Mouse (Mus musculus) lung, embryonic 15.5 days (tissue): ENCODE results near the gene Ccdc170. TPM values are rescaled to one million over a fixed set of nuclear protein-coding genes. Genes with fewer than 3 reads are reported as not detected.
"Not testable (repeated sequence)": the region's sequence is repeated elsewhere in the genome, so short reads cannot be mapped to it uniquely, and the experiment has no call there.

Experiments
- ATAC-seq: fragments of 200-750 bp; cut with Nextera tagmentation; 2 replicates; pipeline ENCODE4 v1.8.0; 2017; ENCODE audit warnings: moderate number of reproducible peaks, borderline replicate concordance; ENCODE audit not compliant: low FRiP score, low TSS enrichment; ENCODE audit errors: extremely low read depth
- H3K27ac ChIP-seq: fragments of 300-500 bp; sonication (generic); 2 replicates; pipeline ENCODE4 v1.5.1; 2015; ENCODE audit warnings: moderate library complexity, mild to moderate bottlenecking, inconsistent platforms
- H3K27me3 ChIP-seq: fragments of 300-500 bp; sonication (generic); 2 replicates; pipeline ENCODE4 v1.6.1; 2015; ENCODE audit warnings: inconsistent platforms
- H3K36me3 ChIP-seq: fragments of 300-500 bp; sonication (generic); 2 replicates; pipeline ENCODE4 v1.6.1; 2015; ENCODE audit warnings: inconsistent platforms
- H3K4me1 ChIP-seq: fragments of 300-500 bp; sonication (generic); 2 replicates; pipeline ENCODE4 v1.6.1; 2015; ENCODE audit warnings: inconsistent platforms
- H3K4me2 ChIP-seq: fragments of 300-500 bp; sonication (generic); 2 replicates; pipeline ENCODE4 v1.6.1; 2015; ENCODE audit warnings: inconsistent platforms, mild to moderate bottlenecking, moderate library complexity
- H3K4me3 ChIP-seq: fragments of 300-500 bp; sonication (generic); 2 replicates; pipeline ENCODE4 v1.5.1; 2015; ENCODE audit warnings: mild to moderate bottlenecking, inconsistent platforms
- H3K9ac ChIP-seq: fragments of 300-500 bp; sonication (generic); 2 replicates; pipeline ENCODE4 v1.6.1; 2015; ENCODE audit warnings: inconsistent platforms
- H3K9me3 ChIP-seq: fragments of 300-500 bp; sonication (generic); 2 replicates; pipeline ENCODE4 v1.6.1; 2016; ENCODE audit warnings: inconsistent platforms
- WGBS: fragments of 180-500 bp; shearing (Covaris S2); methylation state at CpG from one replicate; pipeline ENCODE4 v1.1.7; 2015; 5-methylcytosine and 5-hydroxymethylcytosine counted together
- polyA plus RNA-seq: library from polyadenylated mRNA; unstranded; fragments of >200 nt; fragmentation: Nextera tagmentation; extraction: Ambion mirVana; gene quantifications from 2 replicates; pipeline ENCODE4 v1.2.1, GENCODE M21; 2015

Gene Ccdc170
- polyA plus RNA-seq, 1 experiment from 2014 or later, result 0.24 TPM

DNA sequence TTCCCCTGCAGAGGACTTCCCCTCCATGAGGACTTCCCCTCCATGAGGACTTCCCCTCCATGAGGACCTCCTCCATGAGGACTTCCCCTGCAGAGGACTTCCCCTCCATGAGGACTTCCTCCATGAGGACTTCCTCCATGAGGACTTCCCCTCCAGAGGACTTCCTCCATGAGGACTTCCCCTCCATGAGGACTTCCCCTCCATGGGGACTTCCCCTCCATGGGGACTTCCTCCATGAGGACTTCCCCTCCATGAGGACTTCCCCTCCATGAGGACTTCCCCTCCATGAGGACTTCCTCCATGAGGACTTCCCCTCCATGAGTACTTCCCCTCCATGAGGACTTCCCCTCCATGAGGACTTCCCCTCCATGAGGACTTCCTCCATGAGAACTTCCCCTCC is 119.3 kb downstream of the Ccdc170 start:
- H3K4me1 ChIP-seq, H3K27ac ChIP-seq, H3K4me3 ChIP-seq, H3K9me3 ChIP-seq, H3K4me2 ChIP-seq, H3K27me3 ChIP-seq, H3K36me3 ChIP-seq, H3K9ac ChIP-seq, ATAC-seq: not testable (repeated sequence)

DNA sequence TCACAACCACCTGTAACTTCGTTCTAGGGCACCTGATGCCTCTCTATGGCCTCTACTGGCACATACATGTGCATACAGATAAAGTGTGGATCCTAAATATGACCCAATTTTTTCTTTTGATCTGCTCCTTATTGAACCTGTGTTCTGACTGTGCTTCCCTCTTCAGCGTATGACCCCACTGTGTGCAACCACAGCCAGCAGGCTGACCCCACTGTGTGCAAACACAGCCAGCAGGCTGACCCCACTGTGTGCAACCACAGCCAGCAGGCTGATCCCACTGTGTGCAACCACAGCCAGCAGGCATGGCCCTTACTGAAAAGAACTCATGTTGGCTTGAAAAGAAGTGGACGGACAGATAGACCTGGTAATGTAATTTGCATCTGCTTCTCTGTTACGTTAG is 120.2 kb downstream of the Ccdc170 start:
- Histone ChIP-seq H3K9me3 (no peaks in the 10 kb centered on the region), H3K4me1 (no peaks in the 10 kb centered on the region), H3K4me3 (no peak overlapping the region), H3K4me2 (no peak overlapping the region), H3K36me3 (no peaks in the 10 kb centered on the region), H3K27me3 (no peaks in the 10 kb centered on the region), H3K9ac (no peak overlapping the region), H3K27ac (no peak overlapping the region)
- 71% methylated on average over 4 of the region's 4 CpGs for WGBS
- ATAC-seq, result no peak

GRCm38 (mm10) chr10:4604527-4605209 is 122.4 kb downstream of the Ccdc170 start:
- H3K4me1 ChIP-seq, result no peaks in the 10 kb centered on the region
- no peaks in the 10 kb centered on the region for H3K9me3 ChIP-seq
- H3K4me3 ChIP-seq, result no peak overlapping the region
- H3K36me3 ChIP-seq, result no peaks in the 10 kb centered on the region
- H3K27me3 ChIP-seq, result no peaks in the 10 kb centered on the region
- ATAC-seq, result no peak
- no peak overlapping the region for H3K9ac ChIP-seq
- 69% methylated on average over 4 of the region's 4 CpGs for WGBS
- no peak overlapping the region for H3K4me2 ChIP-seq
- no peak overlapping the region for H3K27ac ChIP-seq

- ATAC-seq, result no peak
- H3K4me3 ChIP-seq, result no peak overlapping the region
- no peaks in the 10 kb centered on the region for H3K27me3 ChIP-seq
- H3K4me1 ChIP-seq, result 0 out of 2 replicates have a peak, but pooled peaks cover 3% of the 10 kb centered on the region
- no peak overlapping the region for H3K4me2 ChIP-seq
- no peak overlapping the region for H3K9ac ChIP-seq
- 67% methylated on average over 2 of the region's 2 CpGs for WGBS
- no peaks in the 10 kb centered on the region for H3K36me3 ChIP-seq
- no peaks in the 10 kb centered on the region for H3K9me3 ChIP-seq
- no peak overlapping the region for H3K27ac ChIP-seq
Observed at GRCm38 (mm10) chr10:4610234-4610633, 127.9 kb downstream of the Ccdc170 start.

- Histone ChIP-seq H3K27me3 (no peaks in the 10 kb centered on the region), H3K36me3 (no peaks in the 10 kb centered on the region), H3K9ac (no peak within 1 kb of the TSS), H3K9me3 (no peaks in the 10 kb centered on the region), H3K4me2 (peak within 1 kb of the TSS; percentile 50), H3K4me3 (peak within 1 kb of the TSS; percentile 22), H3K27ac (no peak within 1 kb of the TSS), H3K4me1 (0 out of 2 replicates have a peak, but pooled peaks cover 3% of the 10 kb centered on the region)
- WGBS, result 33% methylated on average over 13 of the region's 13 CpGs
- no peak for ATAC-seq
Observed at GRCm38 (mm10) chr10:4611386-4612155, 129.3 kb downstream of the Ccdc170 start, which contains the start of gene Esr1. TSS of gene Esr1 (plus strand) at chr10:4611593.

Other genes starting within 250 kb of the Ccdc170 start
- gene Akap12, start 216.1 kb upstream of the Ccdc170 start, polyA plus RNA-seq, result 67.0 and 71.5 TPM in 2 replicates
- gene Zbtb2, start 94.4 kb upstream of the Ccdc170 start, polyA plus RNA-seq, result 15.5 and 16.6 TPM in 2 replicates
- 41.6 and 47.9 TPM in 2 replicates for gene Rmnd1, start 50.1 kb upstream of the Ccdc170 start, polyA plus RNA-seq
- gene Armt1, start 50.0 kb upstream of the Ccdc170 start, polyA plus RNA-seq, result 19.0 and 19.5 TPM in 2 replicates
- 0.26 TPM in 2 replicates for gene Esr1, start 129.1 kb downstream of the Ccdc170 start, polyA plus RNA-seq